Mouse (Mus musculus) olfactory bulb, adult 2 months (tissue): ENCODE results near the gene Celf2.

ENCODE experiments used
- CTCF ChIP-seq: fragments of 200-500 bp; IDR thresholded peaks from 2 replicates; pipeline ENCODE4 v1.5.1; 2012; ENCODE audit warnings: low read depth, mild to moderate bottlenecking, low read length, moderate library complexity; ENCODE audit not compliant: insufficient read depth
- POLR2A ChIP-seq: fragments of 200-500 bp; IDR thresholded peaks from 2 replicates; pipeline ENCODE4 v1.6.1; 2012; ENCODE audit warnings: mild to moderate bottlenecking, low read depth, low read length, moderate library complexity; ENCODE audit not compliant: insufficient read depth

GRCm38 (mm10) chr2:6556913-6557312 lies 952.5 kb downstream of the Celf2 start:
- TF ChIP-seq CTCF (no peak), POLR2A (no peak)
